Mouse (Mus musculus) left cerebral cortex, adult 11 months (tissue): ENCODE data around the gene Fuom.

ENCODE experiments used
- DNase-seq: peaks from one replicate; pipeline ENCODE4 v3.0.0; 2022; ENCODE audit warnings: low spot score

Fuom gene

GRCm38 (mm10) chr7:140057413-140058407 lies 44.5 kb downstream of the Fuom start:
- no peak for DNase-seq

- DNase-seq = no peak
These were observed 48.1 kb downstream of the Fuom start for GRCm38 (mm10) chr7:140054124-140054523.

- DNase-seq = no peak
These were observed 53.0 kb downstream of the Fuom start for GRCm38 (mm10) chr7:140049115-140049689.

GRCm38 (mm10) chr7:140048361-140049114 lies 53.7 kb downstream of the Fuom start, which contains the start of gene Msx3:
Gene Msx3 (minus strand): TSS chr7:140049089.
- DNase-seq = no peak

GRCm38 (mm10) chr7:140047811-140048311 lies 54.4 kb downstream of the Fuom start:
- DNase-seq = no peak
